Comparison of ENCODE assay signal across 10 mouse cellular contexts in the genomic region with DNA sequence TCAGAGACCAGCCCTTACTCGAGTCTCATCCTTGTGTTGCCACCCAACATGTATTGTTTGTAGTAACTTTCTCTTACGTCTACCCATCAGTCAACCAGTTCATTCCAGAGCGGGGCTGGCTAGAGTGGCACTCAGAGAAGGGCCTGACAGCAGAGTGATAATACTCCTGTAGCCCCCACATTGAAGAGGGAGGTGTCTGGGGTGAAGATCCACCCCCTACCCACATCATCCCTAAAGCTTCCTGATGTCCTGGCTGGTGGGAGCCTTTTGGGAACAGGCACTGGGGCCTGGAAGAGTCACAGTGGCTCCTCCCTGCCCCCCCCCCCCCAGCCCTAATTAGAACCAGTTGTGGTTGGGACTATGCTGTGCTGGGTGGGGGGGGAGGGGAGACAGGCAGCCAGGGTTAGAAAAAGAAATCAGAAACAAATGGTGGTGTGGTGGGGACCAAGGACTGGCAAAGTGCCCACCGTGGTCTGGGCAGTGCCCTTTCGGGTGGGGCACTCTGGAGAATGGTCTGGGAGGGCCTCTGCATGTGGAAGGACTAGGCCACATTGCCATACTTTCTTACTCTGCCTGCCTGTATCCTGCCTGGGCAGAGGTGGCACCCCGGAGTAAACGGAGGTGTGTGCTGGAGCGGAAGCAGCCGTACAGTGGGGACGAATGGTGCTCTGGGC. TPM values are rescaled to one million over a fixed set of nuclear protein-coding genes. Genes with fewer than 3 reads are reported as not detected.
DNase-seq lines count a peak whose midpoint lies in the region; ATAC-seq and TF ChIP-seq lines count a peak whose summit lies in the region.
"Had no signal": no experiment of that assay in that cellular context is flagged by ENCODE, and none has a peak within 500 bp of the region (broad histone marks: within the 10 kb centered on the region; RNA-seq: fewer than 3 reads in every experiment).

No protein-coding gene starts in this region.

- H3K36me3 ChIP-seq in midbrain, embryonic 12.5 days = peaks cover 19% of the 10 kb centered on the region
- H3K36me3 ChIP-seq in midbrain, embryonic 14.5 days (ENCODE audit: control insufficient read depth, insufficient read depth, low read length) = peaks cover 28% of the 10 kb centered on the region
- H3K36me3 ChIP-seq in forebrain, embryonic 15.5 days = peaks cover 27% of the 10 kb centered on the region
- H3K36me3 ChIP-seq in neural tube, embryonic 15.5 days = peaks cover 23% of the 10 kb centered on the region

- peaks cover 17% of the 10 kb centered on the region for H3K27me3 ChIP-seq in midbrain, embryonic 12.5 days
- no peaks in the 10 kb centered on the region for H3K27me3 ChIP-seq in midbrain, embryonic 14.5 days (ENCODE audit: control insufficient read depth, insufficient read depth, low read length)
- H3K27me3 ChIP-seq in forebrain, embryonic 15.5 days = no peaks in the 10 kb centered on the region
- no peaks in the 10 kb centered on the region for H3K27me3 ChIP-seq in neural tube, embryonic 15.5 days (replicated peaks)

- H3K27ac ChIP-seq in gastrocnemius, adult 2 months = peak overlapping the region; percentile 97
- 0 out of 2 replicates have a peak overlapping the region, but pooled peaks have one; percentile 2 for H3K27ac ChIP-seq in midbrain, embryonic 12.5 days (replicated peaks)
- H3K27ac ChIP-seq in midbrain, embryonic 14.5 days (replicated peaks; ENCODE audit: low read depth, low read length) = no peak overlapping the region
- H3K27ac ChIP-seq in forebrain, embryonic 15.5 days (replicated peaks) = 0 out of 2 replicates have a peak overlapping the region, but pooled peaks have one; percentile 18
- no peak overlapping the region for H3K27ac ChIP-seq in neural tube, embryonic 15.5 days (replicated peaks)
- H3K27ac ChIP-seq: macrophage had no signal

- H3K4me3 ChIP-seq in gastrocnemius, adult 2 months = peak overlapping the region; percentile 67
- no peak overlapping the region for H3K4me3 ChIP-seq in midbrain, embryonic 12.5 days
- H3K4me3 ChIP-seq in midbrain, embryonic 14.5 days (replicated peaks; ENCODE audit: low read depth, low read length) = no peak overlapping the region
- no peak overlapping the region for H3K4me3 ChIP-seq in forebrain, embryonic 15.5 days
- no peak overlapping the region for H3K4me3 ChIP-seq in neural tube, embryonic 15.5 days (replicated peaks)
- H3K4me3 ChIP-seq: heart, adult 2 months had no signal

- WGBS in midbrain, embryonic 12.5 days = 48% methylated on average over 10 of the region's 10 CpGs
- WGBS in midbrain, embryonic 14.5 days = 57% methylated on average over 10 of the region's 10 CpGs
- 35% methylated on average over 10 of the region's 10 CpGs for WGBS in forebrain, embryonic 15.5 days
- 53% methylated on average over 10 of the region's 10 CpGs for WGBS in neural tube, embryonic 15.5 days

- no peak overlapping the region for H3K4me2 ChIP-seq in midbrain, embryonic 12.5 days (replicated peaks)
- no peak overlapping the region for H3K4me2 ChIP-seq in midbrain, embryonic 14.5 days (ENCODE audit: low read length)
- H3K4me2 ChIP-seq in forebrain, embryonic 15.5 days (replicated peaks) = no peak overlapping the region
- H3K4me2 ChIP-seq in neural tube, embryonic 15.5 days = peak overlapping the region; percentile 9; the same call in 1 of the 2 replicates

- H3K4me1 ChIP-seq in midbrain, embryonic 12.5 days = peaks cover 62% of the 10 kb centered on the region
- peaks cover 44% of the 10 kb centered on the region for H3K4me1 ChIP-seq in midbrain, embryonic 14.5 days (ENCODE audit: control insufficient read depth, insufficient read depth, low read length)
- peaks cover 67% of the 10 kb centered on the region for H3K4me1 ChIP-seq in forebrain, embryonic 15.5 days
- peaks cover 73% of the 10 kb centered on the region for H3K4me1 ChIP-seq in neural tube, embryonic 15.5 days

- no peak overlapping the region for H3K9ac ChIP-seq in midbrain, embryonic 12.5 days (replicated peaks)
- no peak overlapping the region for H3K9ac ChIP-seq in midbrain, embryonic 14.5 days (replicated peaks; ENCODE audit: low read length)
- H3K9ac ChIP-seq in forebrain, embryonic 15.5 days (replicated peaks) = no peak overlapping the region
- H3K9ac ChIP-seq in neural tube, embryonic 15.5 days (replicated peaks) = no peak overlapping the region

- ATAC-seq in midbrain, embryonic 12.5 days (ENCODE audit: low FRiP score, low read depth) = no peak
- no peak for ATAC-seq in midbrain, embryonic 14.5 days (ENCODE audit: low FRiP score, low TSS enrichment)
- no peak for ATAC-seq in forebrain, embryonic 15.5 days (replicated peaks)
- no peak for ATAC-seq in neural tube, embryonic 15.5 days (ENCODE audit: low FRiP score)
- no peak for ATAC-seq in activated CD4-positive, CD25-positive, alpha-beta regulatory T cell, adult 4 months

- no peaks in the 10 kb centered on the region for H3K9me3 ChIP-seq in midbrain, embryonic 12.5 days
- H3K9me3 ChIP-seq in midbrain, embryonic 14.5 days (ENCODE audit: control insufficient read depth, low read length) = no peaks in the 10 kb centered on the region
- H3K9me3 ChIP-seq in forebrain, embryonic 15.5 days = no peaks in the 10 kb centered on the region
- H3K9me3 ChIP-seq in neural tube, embryonic 15.5 days (replicated peaks) = no peaks in the 10 kb centered on the region

- DNase-seq in gastrocnemius, adult 2 months = peak; percentile 46
- DNase-seq in gastrocnemius, postnatal 14 days = no peak
- DNase-seq in midbrain, embryonic 14.5 days = no peak
- DNase-seq in left cerebral cortex, adult 9 months (ENCODE audit: low spot score in 2 of 2) = no peak

- TF ChIP-seq CTCF in gastrocnemius, adult 2 months (IDR thresholded peaks at IDR 0.05) = no peak

- intact Hi-C loops in gastrocnemius, adult 2 months (cut with DNase I) = no loop called here
- intact Hi-C loops in gastrocnemius, postnatal 14 days (cut with DNase I; ENCODE audit: low total_unique reads) = loop anchor here (2.0 kb wide), 2 partner anchors 19 to 49 kb away; partner anchors contain the start of gene Bcl9l

RNA-seq across cellular contexts. Expression of gene Bcl9l, which starts 18.7 kb away (rescaled TPM):
- total RNA-seq in gastrocnemius, adult 2 months (2021) = 10 to 100 TPM; 38.3 to 43.6 TPM
- 10 to 100 TPM; 38.9 to 44.2 TPM for total RNA-seq in gastrocnemius, postnatal 14 days (2021)
- 10.2 and 10.4 TPM in 2 replicates for polyA plus RNA-seq in midbrain, embryonic 12.5 days (2016; fragmentation: Nextera tagmentation; extraction: Ambion mirVana)
- polyA plus RNA-seq in midbrain, embryonic 14.5 days (2014; fragmentation: Nextera tagmentation; extraction: Ambion mirVana) = 12.6 and 14.9 TPM in 2 replicates
- polyA plus RNA-seq in forebrain, embryonic 15.5 days (2015; fragmentation: Nextera tagmentation; extraction: Ambion mirVana) = 13.6 and 14.4 TPM in 2 replicates
- polyA plus RNA-seq in neural tube, embryonic 15.5 days (2015; fragmentation: Nextera tagmentation; extraction: Ambion mirVana) = 9.7 and 11.5 TPM in 2 replicates
- polyA plus RNA-seq in activated CD4-positive, CD25-positive, alpha-beta regulatory T cell, adult 4 months (2017; shearing (Covaris generic)) = 10 to 100 TPM; 13.2 to 15.2 TPM

RNA-seq across cellular contexts. Expression of gene Upk2, which starts 46.6 kb away (rescaled TPM):
- total RNA-seq in gastrocnemius, adult 2 months (2021) = under 1 TPM; 0.22 to 0.23 TPM
- total RNA-seq in gastrocnemius, postnatal 14 days (2021) = under 1 TPM; 0.35 to 0.78 TPM
- polyA plus RNA-seq in midbrain, embryonic 12.5 days (2016; fragmentation: Nextera tagmentation; extraction: Ambion mirVana) = not detected in 2 replicates
- polyA plus RNA-seq in midbrain, embryonic 14.5 days (2014; fragmentation: Nextera tagmentation; extraction: Ambion mirVana) = not detected in 2 replicates
- polyA plus RNA-seq in forebrain, embryonic 15.5 days (2015; fragmentation: Nextera tagmentation; extraction: Ambion mirVana) = not detected in 2 replicates
- polyA plus RNA-seq in neural tube, embryonic 15.5 days (2015; fragmentation: Nextera tagmentation; extraction: Ambion mirVana) = 0.73 TPM in 1 of 2 replicates, not detected in the other
- not detected for polyA plus RNA-seq in activated CD4-positive, CD25-positive, alpha-beta regulatory T cell, adult 4 months (2017; shearing (Covaris generic))
- total RNA-seq: heart, adult 2 months had no signal
- polyA plus RNA-seq: macrophage had no signal

Comparison
In these comparisons a context has a peak if more than half of its experiments do, and no peak if none do; other contexts are left out.
1. H3K27ac ChIP-seq: peak in gastrocnemius, adult 2 months (single experiment), midbrain, embryonic 12.5 days (single experiment) and forebrain, embryonic 15.5 days (single experiment); none in midbrain, embryonic 14.5 days (single experiment) and neural tube, embryonic 15.5 days (single experiment).